Mouse (Mus musculus) cerebellum, postnatal 4 days (tissue): Measurements from ENCODE around the gene Ggt5.

Experiments used
- DNase-seq, 2 experiments: peaks; one replicate each; pipeline ENCODE4 v3.0.0; 2022; ENCODE audit warnings: low spot score in 2 of 2, mixed read lengths in 1 of 2

The Ggt5 gene

GRCm38 (mm10) chr10:75568029-75568428 lies 21.1 kb upstream of the Ggt5 start:
- DNase-seq = no peak

GRCm38 (mm10) chr10:75568441-75568840 lies 20.7 kb upstream of the Ggt5 start:
- no peak for DNase-seq

- DNase-seq = no peak
Measured at GRCm38 (mm10) chr10:75568851-75569250, 20.3 kb upstream of the Ggt5 start.

GRCm38 (mm10) chr10:75570981-75571657 lies 18.0 kb upstream of the Ggt5 start:
- DNase-seq = no peak

GRCm38 (mm10) chr10:75571937-75572336 lies 17.2 kb upstream of the Ggt5 start:
- DNase-seq = no peak

- DNase-seq = no peak
Measured at GRCm38 (mm10) chr10:75573181-75573580, 16.0 kb upstream of the Ggt5 start.

GRCm38 (mm10) chr10:75573965-75574364 lies 15.2 kb upstream of the Ggt5 start:
- DNase-seq = no peak

GRCm38 (mm10) chr10:75579129-75579528 lies 10.0 kb upstream of the Ggt5 start:
- no peak for DNase-seq

GRCm38 (mm10) chr10:75585876-75586552 lies 3.1 kb upstream of the Ggt5 start:
- DNase-seq = peak; percentile 88 to 92

GRCm38 (mm10) chr10:75586553-75586879 lies 2.6 kb upstream of the Ggt5 start:
- DNase-seq = no peak

- DNase-seq = no peak
Measured at GRCm38 (mm10) chr10:75587781-75588180, 1.4 kb upstream of the Ggt5 start.

GRCm38 (mm10) chr10:75588336-75588735 lies 804 bp upstream of the Ggt5 start:
- DNase-seq = no peak

- no peak for DNase-seq
Measured at GRCm38 (mm10) chr10:75589651-75590050, 511 bp downstream of the Ggt5 start.

- no peak for DNase-seq
Measured at GRCm38 (mm10) chr10:75591211-75591894, 2.2 kb downstream of the Ggt5 start.

- DNase-seq = no peak
Measured at GRCm38 (mm10) chr10:75592585-75592984, 3.4 kb downstream of the Ggt5 start.

- DNase-seq = no peak
Measured at GRCm38 (mm10) chr10:75595981-75596380, 6.8 kb downstream of the Ggt5 start.

GRCm38 (mm10) chr10:75600189-75600730 lies 11.1 kb downstream of the Ggt5 start:
- no peak for DNase-seq

- DNase-seq = no peak
Measured at GRCm38 (mm10) chr10:75605162-75605846, 16.2 kb downstream of the Ggt5 start.

GRCm38 (mm10) chr10:75607253-75607652 lies 18.1 kb downstream of the Ggt5 start:
- no peak for DNase-seq

- DNase-seq = no peak
Measured at GRCm38 (mm10) chr10:75608975-75609374, 19.8 kb downstream of the Ggt5 start.

- no peak for DNase-seq
Measured at GRCm38 (mm10) chr10:75610486-75610885, 21.3 kb downstream of the Ggt5 start.

- DNase-seq = no peak
Measured at GRCm38 (mm10) chr10:75616044-75616443, 26.9 kb downstream of the Ggt5 start.
